Mouse (Mus musculus): ENCODE measurements at regions not wholly inside any gene's neighbourhood (a gene's known extent, or its start where the extent isn't known, plus 50 kb on each side); places are given as distances from the start of the nearest gene placed in this dataset.

DNA sequence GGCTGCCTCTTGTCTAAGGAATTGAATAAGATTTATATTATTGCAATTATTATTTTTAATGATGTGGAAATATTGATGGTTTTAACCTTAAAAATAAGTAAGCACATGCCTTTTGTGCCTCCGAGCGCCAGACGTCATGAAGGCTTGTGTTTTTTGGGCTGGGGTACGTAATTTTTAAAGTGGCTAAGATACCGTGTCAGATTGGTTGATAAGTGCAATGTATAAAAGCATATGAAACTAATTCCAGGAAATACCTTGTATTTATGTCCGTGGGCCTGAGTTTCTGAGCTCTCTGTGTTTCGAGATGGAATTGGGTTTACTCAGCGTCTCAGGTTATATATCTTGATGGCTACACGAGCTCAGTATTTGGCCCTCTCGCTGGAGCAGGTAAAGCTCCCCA, 414.7 kb downstream of the Med13l start:
- no peaks in the 10 kb centered on the region for H3K4me1 ChIP-seq (ENCODE audit: control insufficient read depth in 1 of 2, insufficient read depth in 2 of 2, low read length in 2 of 2)
- H3K79me2 ChIP-seq (ENCODE audit: control insufficient read depth, insufficient read depth, low read length, poor library complexity) = no peaks in the 10 kb centered on the region
- no peak overlapping the region for H3K4me3 ChIP-seq (ENCODE audit: control insufficient read depth in 1 of 2, insufficient read depth in 1 of 2, low read depth in 2 of 2, low read length in 2 of 2)
- DNase-seq (ENCODE audit: low read depth, low spot score) = no peak
- H3K36me3 ChIP-seq (ENCODE audit: control insufficient read depth in 1 of 2, insufficient read depth in 2 of 2, low read length in 2 of 2) = no peaks in the 10 kb centered on the region
- H3K27me3 ChIP-seq (ENCODE audit: control insufficient read depth in 1 of 2, insufficient read depth in 2 of 2, low read length in 2 of 2) = no peaks in the 10 kb centered on the region
- no peak overlapping the region for H3K9ac ChIP-seq (ENCODE audit: control insufficient read depth, low read depth, low read length, poor library complexity, severe bottlenecking)
- TF ChIP-seq MAX (IDR thresholded peaks at IDR 0.05; ENCODE audit: low read length) (no peak), POLR2A (IDR thresholded peaks at IDR 0.05; ENCODE audit: control insufficient read depth in 1 of 2, insufficient read depth in 1 of 2, low read depth in 1 of 2, low read length in 2 of 2, poor library complexity in 1 of 2) (no peak), RCOR1 (IDR thresholded peaks at IDR 0.05; ENCODE audit: low read depth, low read length) (no peak), HCFC1 (IDR thresholded peaks at IDR 0.05; ENCODE audit: low read depth, low read length) (no peak), SMC3 (IDR thresholded peaks at IDR 0.05; ENCODE audit: low read depth, low read length) (no peak), BHLHE40 (IDR thresholded peaks at IDR 0.05; ENCODE audit: borderline replicate concordance, low read depth, low read length) (no peak), MXI1 (IDR thresholded peaks at IDR 0.05; ENCODE audit: low read depth, low read length) (no peak), GABPA (IDR thresholded peaks at IDR 0.05; ENCODE audit: low read depth, low read length) (no peak), USF1 (IDR thresholded peaks at IDR 0.05; ENCODE audit: low read depth, low read length) (no peak), GATA1 (IDR thresholded peaks at IDR 0.05; ENCODE audit: low read depth, low read length) (no peak), TBP (IDR thresholded peaks at IDR 0.05; ENCODE audit: low read depth, low read length) (no peak), MAZ (IDR thresholded peaks at IDR 0.05; ENCODE audit: low read depth, low read length) (no peak), TAL1 (IDR thresholded peaks at IDR 0.05; ENCODE audit: low read length) (no peak), ZMIZ1 (IDR thresholded peaks at IDR 0.05; ENCODE audit: low read depth, low read length) (no peak), KAT2A (conservative IDR thresholded peaks at IDR 0.05; ENCODE audit: low read depth, low read length) (no peak), SIN3A (IDR thresholded peaks at IDR 0.05; ENCODE audit: low read length) (no peak)
- H3K27ac ChIP-seq (ENCODE audit: control insufficient read depth, low read depth, low read length) = no peak overlapping the region
- H3K9me3 ChIP-seq (replicated peaks; ENCODE audit: insufficient read depth, low read length) = no peaks in the 10 kb centered on the region

DNA sequence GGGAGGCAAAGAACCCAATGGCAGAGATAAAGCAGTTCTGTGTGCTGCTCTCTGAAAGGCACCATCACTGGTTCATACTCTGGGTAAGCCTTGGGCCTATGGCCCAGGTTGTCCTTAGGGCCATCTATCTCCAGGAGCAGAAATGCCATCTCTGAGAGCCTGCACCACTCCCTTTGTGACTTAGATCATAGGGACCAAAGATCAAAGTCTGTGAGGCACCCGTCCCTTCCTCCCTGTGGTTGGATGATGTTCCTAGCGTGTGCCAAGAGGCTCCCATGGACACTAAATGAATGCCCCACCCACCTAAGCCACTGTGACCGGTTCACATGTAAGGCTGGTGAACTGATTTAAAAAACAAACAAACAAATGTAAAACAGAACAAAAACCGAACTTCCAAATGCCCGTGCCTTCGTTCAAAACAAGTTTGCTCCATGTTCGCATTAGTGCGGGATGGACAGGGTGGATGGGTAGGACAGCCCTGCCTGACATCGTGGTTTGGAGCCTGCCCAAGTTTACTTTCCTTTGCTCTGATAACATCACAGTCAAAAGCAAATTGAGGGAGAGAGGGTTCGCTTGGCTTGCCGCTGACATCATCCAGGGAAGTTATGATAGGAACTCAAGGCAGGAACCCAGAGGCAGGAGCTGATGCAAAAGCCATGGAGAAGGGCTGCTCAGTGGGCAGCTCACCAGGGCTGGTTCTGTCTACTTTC, 418.6 kb downstream of the Med13l start:
- Histone ChIP-seq H3K4me3 (ENCODE audit: control insufficient read depth in 1 of 2, insufficient read depth in 1 of 2, low read depth in 2 of 2, low read length in 2 of 2) (no peak overlapping the region), H3K36me3 (ENCODE audit: control insufficient read depth in 1 of 2, insufficient read depth in 2 of 2, low read length in 2 of 2) (no peaks in the 10 kb centered on the region), H3K9ac (ENCODE audit: control insufficient read depth, low read depth, low read length, poor library complexity, severe bottlenecking) (no peak overlapping the region), H3K27me3 (ENCODE audit: control insufficient read depth in 1 of 2, insufficient read depth in 2 of 2, low read length in 2 of 2) (no peaks in the 10 kb centered on the region), H3K9me3 (replicated peaks; ENCODE audit: insufficient read depth, low read length) (no peaks in the 10 kb centered on the region), H3K4me1 (ENCODE audit: control insufficient read depth in 1 of 2, insufficient read depth in 2 of 2, low read length in 2 of 2) (no peaks in the 10 kb centered on the region), H3K79me2 (ENCODE audit: control insufficient read depth, insufficient read depth, low read length, poor library complexity) (no peaks in the 10 kb centered on the region), H3K27ac (ENCODE audit: control insufficient read depth, low read depth, low read length) (no peak overlapping the region)
- TF ChIP-seq USF1 (IDR thresholded peaks at IDR 0.05; ENCODE audit: low read depth, low read length) = no peak
- TF ChIP-seq MAX (IDR thresholded peaks at IDR 0.05; ENCODE audit: low read length) = no peak
- no peak for TF ChIP-seq CHD2 (IDR thresholded peaks at IDR 0.05; ENCODE audit: low read length)
- TF ChIP-seq ZC3H11A (IDR thresholded peaks at IDR 0.05; ENCODE audit: low read depth, low read length) = no peak
- TF ChIP-seq JUND (IDR thresholded peaks at IDR 0.05; ENCODE audit: low read depth, low read length) = no peak
- DNase-seq (ENCODE audit: low read depth, low spot score) = no peak
